ENCODE assay signal across 17 mouse cellular contexts in genomic region chr10:128731992-128732391, GRCm38 (mm10). TPM values are rescaled to one million over a fixed set of nuclear protein-coding genes. Genes with fewer than 3 reads are reported as not detected.
"Had no signal": no experiment of that assay in that cellular context is flagged by ENCODE, and none has a peak within 500 bp of the region (broad histone marks: within the 10 kb centered on the region; RNA-seq: fewer than 3 reads in every experiment).

No protein-coding gene starts in this region.

- H3K4me2 ChIP-seq: lung, embryonic 15.5 days; midbrain, embryonic 11.5 days; midbrain, embryonic 13.5 days; midbrain, embryonic 15.5 days; neural tube, embryonic 12.5 days; stomach, embryonic 15.5 days had no signal

- H3K4me1 ChIP-seq: lung, embryonic 15.5 days; midbrain, embryonic 13.5 days; midbrain, embryonic 15.5 days; neural tube, embryonic 12.5 days; stomach, embryonic 15.5 days had no signal

- H3K36me3 ChIP-seq: midbrain, embryonic 13.5 days; midbrain, embryonic 15.5 days; neural tube, embryonic 12.5 days had no signal

- H3K27me3 ChIP-seq: lung, embryonic 15.5 days; megakaryocyte, embryonic 14.5 days; midbrain, embryonic 15.5 days; neural tube, embryonic 12.5 days; stomach, embryonic 15.5 days had no signal

- H3K4me3 ChIP-seq: lung, embryonic 15.5 days; midbrain, embryonic 13.5 days; midbrain, embryonic 15.5 days; neural tube, embryonic 12.5 days; stomach, embryonic 15.5 days had no signal

- H3K9me3 ChIP-seq: lung, embryonic 15.5 days; midbrain, embryonic 13.5 days; midbrain, embryonic 15.5 days; neural tube, embryonic 12.5 days; stomach, embryonic 15.5 days had no signal

- H3K27ac ChIP-seq: lung, embryonic 15.5 days; macrophage; midbrain, embryonic 13.5 days; midbrain, embryonic 15.5 days; neural tube, embryonic 12.5 days; stomach, embryonic 15.5 days had no signal

- H3K9ac ChIP-seq: liver, postnatal 0 days; lung, embryonic 15.5 days; midbrain, embryonic 13.5 days; midbrain, embryonic 15.5 days; neural tube, embryonic 12.5 days; stomach, embryonic 15.5 days had no signal

- ATAC-seq: liver, postnatal 0 days; midbrain, embryonic 13.5 days; midbrain, embryonic 15.5 days had no signal

- DNase-seq: liver, postnatal 0 days; lung, adult 2 months; lung, postnatal 10 days; right cerebral cortex, postnatal 14 days; thymus, adult 18-20 months; thymus, postnatal 14 days; thymus, postnatal 36 days had no signal

RNA-seq across cellular contexts. Expression of gene Pmel, which starts 28.0 kb away (rescaled TPM):
- total RNA-seq: monocyte, adult 5-6 weeks; neutrophil, adult 5-6 weeks had no signal
